Mouse (Mus musculus): ENCODE results near the gene Prtn3. TPM values are rescaled to one million over a fixed set of nuclear protein-coding genes. Genes with fewer than 3 reads are reported as not detected.

Prtn3 gene
- total RNA-seq, 1 experiment: 1.3 TPM

DNA sequence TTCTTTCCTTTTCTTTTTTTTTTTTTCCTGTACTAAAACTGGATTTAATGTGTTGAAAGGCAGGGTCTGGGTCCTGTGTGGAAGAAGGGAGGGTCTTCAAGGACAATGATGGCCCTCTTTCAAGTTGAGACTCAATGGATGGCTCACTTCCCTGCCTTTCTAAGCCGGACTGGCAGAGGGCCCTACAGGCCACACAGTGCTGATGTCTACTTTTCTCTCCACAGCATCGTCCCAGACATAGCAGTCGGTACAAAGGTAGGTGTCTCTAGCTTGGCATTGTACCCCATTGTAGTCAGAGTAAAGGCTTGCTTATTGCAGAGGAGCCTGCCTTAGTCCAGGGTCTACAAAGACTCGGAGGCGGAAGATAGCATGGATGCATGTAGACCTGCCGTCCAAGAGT, 18.0 kb upstream of the Prtn3 start:
- no peak overlapping the region for H3K27ac ChIP-seq (ENCODE audit: insufficient read depth, low read depth, low read length, poor library complexity, severe bottlenecking)
- peaks cover 0 to 40% of the 10 kb centered on the region in 2 experiments; a peak in 3 of 4 replicates for H3K4me1 ChIP-seq (ENCODE audit: control insufficient read depth in 2 of 2, insufficient read depth in 2 of 2, low read length in 2 of 2, poor library complexity in 1 of 2)
- no peaks in the 10 kb centered on the region for H3K9me3 ChIP-seq (ENCODE audit: control insufficient read depth, insufficient read depth, low read depth, low read length)
- no peak for DNase-seq (ENCODE audit: low read depth, low spot score)
- in situ Hi-C loops (cut with MboI; ENCODE audit: low sequenced_read_pairs in 2 of 2, unreplicated experiment in 2 of 2): no loop called here
- peak overlapping the region; percentile 94 to 95 for H3K4me3 ChIP-seq (ENCODE audit: insufficient read depth in 1 of 2, low read depth in 1 of 2, low read length in 2 of 2, poor library complexity in 1 of 2, severe bottlenecking in 1 of 2)
- peaks cover 55% of the 10 kb centered on the region for H3K36me3 ChIP-seq (ENCODE audit: control insufficient read depth, insufficient read depth, low read length, poor library complexity, severe bottlenecking)
- TF ChIP-seq CHD2 (IDR thresholded peaks at IDR 0.05; ENCODE audit: low read depth, low read length) (no peak), ZC3H11A (IDR thresholded peaks at IDR 0.05; ENCODE audit: borderline replicate concordance, low read depth, low read length) (no peak), MAFK (IDR thresholded peaks at IDR 0.05; ENCODE audit: insufficient read depth, low read depth, low read length) (no peak), HCFC1 (IDR thresholded peaks at IDR 0.05; ENCODE audit: borderline replicate concordance, insufficient read depth, low read length) (no peak), ZNF384 (IDR thresholded peaks at IDR 0.05; ENCODE audit: low read depth, low read length) (no peak)
- H3K9ac ChIP-seq (ENCODE audit: insufficient read depth, low read depth, low read length, poor library complexity, severe bottlenecking): peak overlapping the region; percentile 98; the same call in 1 of the 2 replicates

- H3K36me3 ChIP-seq (ENCODE audit: control insufficient read depth, insufficient read depth, low read length, poor library complexity, severe bottlenecking): peaks cover 60% of the 10 kb centered on the region
- H3K9me3 ChIP-seq (ENCODE audit: control insufficient read depth, insufficient read depth, low read depth, low read length): no peaks in the 10 kb centered on the region
- H3K27ac ChIP-seq (ENCODE audit: insufficient read depth, low read depth, low read length, poor library complexity, severe bottlenecking): no peak overlapping the region; the same call in 1 of the 2 replicates
- TF ChIP-seq HCFC1 (IDR thresholded peaks at IDR 0.05; ENCODE audit: borderline replicate concordance, insufficient read depth, low read length): no peak
- TF ChIP-seq MAFK (IDR thresholded peaks at IDR 0.05; ENCODE audit: insufficient read depth, low read depth, low read length): no peak
- TF ChIP-seq ZNF384 (IDR thresholded peaks at IDR 0.05; ENCODE audit: low read depth, low read length): no peak
- no peak for DNase-seq (ENCODE audit: low read depth, low spot score)
- H3K4me3 ChIP-seq (ENCODE audit: insufficient read depth in 1 of 2, low read depth in 1 of 2, low read length in 2 of 2, poor library complexity in 1 of 2, severe bottlenecking in 1 of 2): peak overlapping the region; percentile 94 to 95
- H3K9ac ChIP-seq (ENCODE audit: insufficient read depth, low read depth, low read length, poor library complexity, severe bottlenecking): peak overlapping the region; percentile 98; the same call in 1 of the 2 replicates
- in situ Hi-C loops (cut with MboI; ENCODE audit: low sequenced_read_pairs in 2 of 2, unreplicated experiment in 2 of 2): no loop called here
- H3K4me1 ChIP-seq (ENCODE audit: control insufficient read depth in 2 of 2, insufficient read depth in 2 of 2, low read length in 2 of 2, poor library complexity in 1 of 2): peaks cover 0 to 38% of the 10 kb centered on the region in 2 experiments; a peak in 1 of 4 replicates
These were observed 17.4 kb upstream of the Prtn3 start for GRCm38 (mm10) chr10:79856704-79857451.

GRCm38 (mm10) chr10:79857452-79857811, 16.8 kb upstream of the Prtn3 start:
- in situ Hi-C loops (cut with MboI; ENCODE audit: low sequenced_read_pairs in 2 of 2, unreplicated experiment in 2 of 2): no loop called here

DNA sequence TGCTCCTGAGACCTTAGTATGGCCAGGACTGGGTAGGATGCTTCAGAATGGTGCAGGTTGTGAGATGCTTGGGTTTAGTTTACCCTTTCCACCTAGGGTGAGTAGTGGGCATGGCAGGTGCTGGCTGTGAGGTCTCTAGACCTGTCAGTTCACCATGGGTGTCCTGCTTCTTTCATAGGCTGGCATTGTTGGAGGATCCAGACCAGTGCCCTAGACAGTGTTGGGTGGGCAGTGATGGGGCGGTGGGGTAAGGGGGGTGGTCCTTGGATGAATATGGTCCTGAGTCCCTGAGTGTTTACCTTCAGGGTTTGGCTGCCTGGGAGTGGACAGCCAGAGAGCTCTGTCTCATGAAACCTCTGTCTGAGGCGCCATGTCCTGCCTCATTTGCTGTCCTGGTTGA, 16.4 kb upstream of the Prtn3 start:
- Histone ChIP-seq H3K4me1 (ENCODE audit: control insufficient read depth in 2 of 2, insufficient read depth in 2 of 2, low read length in 2 of 2, poor library complexity in 1 of 2) (peaks cover 0 to 35% of the 10 kb centered on the region in 2 experiments; a peak in 1 of 4 replicates), H3K4me3 (ENCODE audit: insufficient read depth in 1 of 2, low read depth in 1 of 2, low read length in 2 of 2, poor library complexity in 1 of 2, severe bottlenecking in 1 of 2) (peak overlapping the region in 1 of 2 experiments; percentile 94; a peak in 2 of 4 replicates), H3K36me3 (ENCODE audit: control insufficient read depth, insufficient read depth, low read length, poor library complexity, severe bottlenecking) (peaks cover 70% of the 10 kb centered on the region), H3K27ac (ENCODE audit: insufficient read depth, low read depth, low read length, poor library complexity, severe bottlenecking) (no peak overlapping the region), H3K9me3 (ENCODE audit: control insufficient read depth, insufficient read depth, low read depth, low read length) (no peaks in the 10 kb centered on the region), H3K9ac (ENCODE audit: insufficient read depth, low read depth, low read length, poor library complexity, severe bottlenecking) (no peak overlapping the region)
- no peak for TF ChIP-seq CHD2 (IDR thresholded peaks at IDR 0.05; ENCODE audit: low read depth, low read length)
- TF ChIP-seq HCFC1 (IDR thresholded peaks at IDR 0.05; ENCODE audit: borderline replicate concordance, insufficient read depth, low read length): no peak
- TF ChIP-seq ZNF384 (IDR thresholded peaks at IDR 0.05; ENCODE audit: low read depth, low read length): no peak
- no peak for TF ChIP-seq ZC3H11A (IDR thresholded peaks at IDR 0.05; ENCODE audit: borderline replicate concordance, low read depth, low read length)
- no peak for TF ChIP-seq MAFK (IDR thresholded peaks at IDR 0.05; ENCODE audit: insufficient read depth, low read depth, low read length)
- DNase-seq (ENCODE audit: low read depth, low spot score): no peak
- in situ Hi-C loops (cut with MboI; ENCODE audit: low sequenced_read_pairs in 2 of 2, unreplicated experiment in 2 of 2): no loop called here

More at GRCm38 (mm10) chr10:79857452-79857811, 16.8 kb upstream of the Prtn3 start:
- peak overlapping the region; percentile 94 to 95; a peak in 3 of 4 replicates for H3K4me3 ChIP-seq (ENCODE audit: insufficient read depth in 1 of 2, low read depth in 1 of 2, low read length in 2 of 2, poor library complexity in 1 of 2, severe bottlenecking in 1 of 2)
- peaks cover 66% of the 10 kb centered on the region for H3K36me3 ChIP-seq (ENCODE audit: control insufficient read depth, insufficient read depth, low read length, poor library complexity, severe bottlenecking)
- peaks cover 0 to 36% of the 10 kb centered on the region in 2 experiments; a peak in 1 of 4 replicates for H3K4me1 ChIP-seq (ENCODE audit: control insufficient read depth in 2 of 2, insufficient read depth in 2 of 2, low read length in 2 of 2, poor library complexity in 1 of 2)
- H3K9ac ChIP-seq (ENCODE audit: insufficient read depth, low read depth, low read length, poor library complexity, severe bottlenecking): no peak overlapping the region; the same call in 1 of the 2 replicates
- no peak for DNase-seq (ENCODE audit: low read depth, low spot score)
- TF ChIP-seq ZC3H11A (IDR thresholded peaks at IDR 0.05; ENCODE audit: borderline replicate concordance, low read depth, low read length) (no peak), HCFC1 (IDR thresholded peaks at IDR 0.05; ENCODE audit: borderline replicate concordance, insufficient read depth, low read length) (no peak), ZNF384 (IDR thresholded peaks at IDR 0.05; ENCODE audit: low read depth, low read length) (no peak), CHD2 (IDR thresholded peaks at IDR 0.05; ENCODE audit: low read depth, low read length) (no peak), MAFK (IDR thresholded peaks at IDR 0.05; ENCODE audit: insufficient read depth, low read depth, low read length) (no peak)
- H3K27ac ChIP-seq (ENCODE audit: insufficient read depth, low read depth, low read length, poor library complexity, severe bottlenecking): no peak overlapping the region; the same call in 1 of the 2 replicates
- no peaks in the 10 kb centered on the region for H3K9me3 ChIP-seq (ENCODE audit: control insufficient read depth, insufficient read depth, low read depth, low read length)

Measured in ES-E14 (cell line).